Mouse (Mus musculus) MEL (cell line): ENCODE measurements around the gene Tsc22d1.

Experiments used
- BHLHE40 ChIP-seq: IDR thresholded peaks from 2 replicates; pipeline ENCODE4 v1.6.1; 2012; ENCODE audit warnings: low read depth, mild to moderate bottlenecking, inconsistent platforms, low read length, improper control_type of control experiment, borderline replicate concordance
- CTCF ChIP-seq, 3 experiments: IDR thresholded peaks in 2 of 3; conservative IDR thresholded peaks in 1 of 3; 2 replicates each; pipeline ENCODE4 v1.5.1; 2011 to 2012; ENCODE audit warnings: low read length in 3 of 3, low read depth in 2 of 3, mild to moderate bottlenecking in 2 of 3, improper control_type of control experiment in 1 of 3, inconsistent platforms in 1 of 3, mixed read lengths in 1 of 3, moderate library complexity in 1 of 3; ENCODE audit not compliant: control insufficient read depth in 1 of 3, insufficient read depth in 1 of 3, poor library complexity in 1 of 3, severe bottlenecking in 1 of 3
- MAX ChIP-seq: IDR thresholded peaks from 2 replicates; pipeline ENCODE4 v1.6.1; 2011; ENCODE audit warnings: low read length, improper control_type of control experiment
- POLR2A ChIP-seq, 2 experiments: IDR thresholded peaks; 2 replicates each; pipeline ENCODE4 v1.6.1; 2011 to 2012; ENCODE audit warnings: low read length in 2 of 2, mild to moderate bottlenecking in 2 of 2, control low read depth in 1 of 2, improper control_type of control experiment in 1 of 2, low read depth in 1 of 2, moderate library complexity in 1 of 2; ENCODE audit not compliant: control insufficient read depth in 1 of 2, insufficient read depth in 1 of 2, poor library complexity in 1 of 2
- POLR2AphosphoS5 ChIP-seq: IDR thresholded peaks from 2 replicates; pipeline ENCODE4 v1.6.1; 2012; ENCODE audit warnings: low read depth, borderline replicate concordance, mild to moderate bottlenecking, inconsistent platforms, low read length, moderate library complexity, mixed read lengths
- RAD21 ChIP-seq: IDR thresholded peaks from 2 replicates; pipeline ENCODE4 v1.6.1; 2011; ENCODE audit warnings: mild to moderate bottlenecking, low read depth, low read length, improper control_type of control experiment
- TAL1 ChIP-seq: IDR thresholded peaks from 2 replicates; pipeline ENCODE4 v1.6.1; 2012; ENCODE audit warnings: mild to moderate bottlenecking, inconsistent platforms, low read length, moderate library complexity, mixed read lengths
- USF1 ChIP-seq: IDR thresholded peaks from 2 replicates; pipeline ENCODE4 v1.6.1; 2014; ENCODE audit warnings: low read depth, mild to moderate bottlenecking, inconsistent platforms, low read length, improper control_type of control experiment, moderate library complexity
- ZC3H11A ChIP-seq: IDR thresholded peaks from 2 replicates; pipeline ENCODE4 v1.6.1; 2012; ENCODE audit warnings: low read depth, mild to moderate bottlenecking, inconsistent platforms, low read length, improper control_type of control experiment

GRCm38 (mm10) chr14:76414122-76414861 lies 469 bp upstream of the Tsc22d1 start:
- TF ChIP-seq CTCF (IDR thresholded peaks at IDR 0.05 in 2 of 3, conservative IDR thresholded peaks at IDR 0.05 in 1 of 3; ENCODE audit: control insufficient read depth in 1 of 3, insufficient read depth in 1 of 3, low read depth in 2 of 3, low read length in 3 of 3, poor library complexity in 1 of 3, severe bottlenecking in 1 of 3): no peak
- TF ChIP-seq USF1: no peak
- TF ChIP-seq POLR2A (IDR thresholded peaks at IDR 0.05; ENCODE audit: control insufficient read depth in 1 of 2, insufficient read depth in 1 of 2, low read depth in 1 of 2, low read length in 2 of 2, poor library complexity in 1 of 2): no peak
- TF ChIP-seq TAL1: no peak
- no peak for TF ChIP-seq ZC3H11A
- TF ChIP-seq BHLHE40: no peak
- no peak for TF ChIP-seq POLR2AphosphoS5
- TF ChIP-seq MAX: no peak
- TF ChIP-seq RAD21: no peak
